Mouse (Mus musculus) small intestine, adult 2 months (tissue): ENCODE results near the gene Abcb6.

ENCODE experiments used
- CTCF ChIP-seq: fragments of 200-500 bp; IDR thresholded peaks from 2 replicates; pipeline ENCODE4 v1.5.1; 2012; ENCODE audit warnings: low read depth, mild to moderate bottlenecking, control low read depth, inconsistent platforms, low read length, moderate library complexity, mixed read lengths; ENCODE audit not compliant: insufficient replicate concordance, insufficient read length; ENCODE audit errors: extremely low read depth
- POLR2A ChIP-seq: fragments of 200-500 bp; IDR thresholded peaks from 2 replicates; pipeline ENCODE4 v1.6.1; 2012; ENCODE audit warnings: low read depth, mild to moderate bottlenecking, control low read depth, inconsistent platforms, low read length, moderate library complexity

GRCm38 (mm10) chr1:75185495-75185894 is 5.3 kb upstream of the Abcb6 start:
- TF ChIP-seq CTCF (no peak), POLR2A (no peak)
